Mouse (Mus musculus) small intestine, adult 2 months (tissue): ENCODE data around the gene Herc1.

ENCODE experiments used
- CTCF ChIP-seq: fragments of 200-500 bp; IDR thresholded peaks from 2 replicates; pipeline ENCODE4 v1.5.1; 2012; ENCODE audit warnings: low read depth, mild to moderate bottlenecking, control low read depth, inconsistent platforms, low read length, moderate library complexity, mixed read lengths; ENCODE audit not compliant: insufficient replicate concordance, insufficient read length; ENCODE audit errors: extremely low read depth
- POLR2A ChIP-seq: fragments of 200-500 bp; IDR thresholded peaks from 2 replicates; pipeline ENCODE4 v1.6.1; 2012; ENCODE audit warnings: low read depth, mild to moderate bottlenecking, control low read depth, inconsistent platforms, low read length, moderate library complexity

- no peak for TF ChIP-seq CTCF
- no peak for TF ChIP-seq POLR2A
Measured at GRCm38 (mm10) chr9:66349144-66349859, 948 bp upstream of the Herc1 start.
